Mouse (Mus musculus): ENCODE measurements around the gene Mpp2.

DNA sequence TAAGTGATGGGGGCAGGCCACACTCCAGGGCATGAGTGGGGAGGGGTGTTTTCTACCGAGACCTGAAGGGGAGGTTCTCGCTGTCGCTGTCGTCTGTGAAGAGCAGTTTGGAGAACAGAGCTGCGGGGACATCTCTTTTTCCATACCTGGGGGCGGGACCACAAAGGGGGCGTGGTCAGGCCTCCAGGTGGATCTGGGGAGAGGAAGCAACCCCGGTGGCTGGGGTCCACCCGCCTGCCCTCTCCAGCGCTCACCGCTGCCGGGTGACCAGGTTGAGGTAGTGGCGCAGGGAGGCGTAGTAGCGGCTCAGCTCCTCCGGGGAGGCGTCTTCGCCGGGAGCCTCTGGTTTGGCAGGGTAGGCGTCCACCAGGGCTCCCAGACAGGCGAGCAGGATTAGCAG lies 18.6 kb upstream of the Mpp2 start:
- TF ChIP-seq GATA1 (IDR thresholded peaks at IDR 0.05; ENCODE audit: borderline replicate concordance, low read length) (no peak), TAL1 (conservative IDR thresholded peaks at IDR 0.05; ENCODE audit: low read depth, low read length) (no peak), CTCF (IDR thresholded peaks at IDR 0.05; ENCODE audit: low read depth, low read length) (no peak), POLR2AphosphoS5 (IDR thresholded peaks at IDR 0.05; ENCODE audit: insufficient replicate concordance, low read depth, low read length) (no peak)

Data from G1E (cell line).